10 mouse cellular contexts compared by ENCODE assay signal in genomic region chr9:48734725-48735465, GRCm38 (mm10).
A peak's percentile ranks its signal among the peaks of the same experiment; 100 is the strongest.
DNase-seq lines count a peak whose midpoint lies in the region; ATAC-seq and TF ChIP-seq lines count a peak whose summit lies in the region.
"Had no signal": no experiment of that assay in that cellular context is flagged by ENCODE, and none has a peak within 500 bp of the region (broad histone marks: within the 10 kb centered on the region; RNA-seq: fewer than 3 reads in every experiment).

No protein-coding gene starts in this region.

- H3K4me2 ChIP-seq in liver, postnatal 0 days (ENCODE audit: low read depth, low read length), result no peak overlapping the region
- H3K4me2 ChIP-seq in liver, embryonic 12.5 days, result no peak overlapping the region

- TF ChIP-seq CTCF in cerebellum, adult 2 months (IDR thresholded peaks at IDR 0.05; ENCODE audit: borderline replicate concordance, insufficient read depth, low read depth, low read length), result no peak
- TF ChIP-seq CTCF in liver, postnatal 0 days (IDR thresholded peaks at IDR 0.05; ENCODE audit: low read depth), result no peak
- TF ChIP-seq CTCF in small intestine, adult 2 months (IDR thresholded peaks at IDR 0.05; ENCODE audit: extremely low read depth, insufficient read length, insufficient replicate concordance, low read depth, low read length), result no peak

- H3K4me1 ChIP-seq in cerebellum, adult 2 months (ENCODE audit: control insufficient read depth, insufficient read depth, low read length), result peaks cover 27% of the 10 kb centered on the region
- peaks cover 14% of the 10 kb centered on the region for H3K4me1 ChIP-seq in liver, postnatal 0 days (ENCODE audit: insufficient read depth)
- 0 out of 2 replicates have a peak, but pooled peaks cover under 1% of the 10 kb centered on the region for H3K4me1 ChIP-seq in liver, embryonic 12.5 days
- peaks cover 98% of the 10 kb centered on the region for H3K4me1 ChIP-seq in limb, embryonic 10.5 days
- H3K4me1 ChIP-seq in small intestine, adult 2 months (ENCODE audit: control insufficient read depth, insufficient read depth, insufficient read length, low read length), result peaks cover 17% of the 10 kb centered on the region

- H3K9me3 ChIP-seq in liver, postnatal 0 days (ENCODE audit: low read length), result no peaks in the 10 kb centered on the region
- no peaks in the 10 kb centered on the region for H3K9me3 ChIP-seq in liver, embryonic 12.5 days (replicated peaks)
- H3K9me3 ChIP-seq in limb, embryonic 10.5 days (replicated peaks), result no peaks in the 10 kb centered on the region

- whole genome bisulfite sequencing in cerebellum, adult 2 months, result 95% methylated on average over 12 of the region's 12 CpGs
- 82% methylated on average over 12 of the region's 12 CpGs for WGBS in liver, postnatal 0 days (ENCODE audit: insufficient replicate concordance)
- WGBS in liver, embryonic 12.5 days (ENCODE audit: insufficient replicate concordance), result 78% methylated on average over 12 of the region's 12 CpGs
- 81% methylated on average over 12 of the region's 12 CpGs for WGBS in limb, embryonic 10.5 days
- 94% methylated on average over 12 of the region's 12 CpGs for WGBS in small intestine, adult 2 months

- H3K27ac ChIP-seq in cerebellum, adult 2 months (ENCODE audit: insufficient read depth, low read length), result peak overlapping the region; percentile 69; the same call in 1 of the 2 replicates
- H3K27ac ChIP-seq in liver, postnatal 0 days (ENCODE audit: low read depth), result peak overlapping the region; percentile 37
- H3K27ac ChIP-seq in liver, embryonic 12.5 days, result no peak overlapping the region
- H3K27ac ChIP-seq in limb, embryonic 10.5 days, result peak overlapping the region; percentile 56; the same call in 1 of the 2 replicates
- peak overlapping the region; percentile 71 for H3K27ac ChIP-seq in small intestine, adult 2 months (ENCODE audit: insufficient read depth, low read depth, low read length)

- TF ChIP-seq EP300 in liver, postnatal 0 days (IDR thresholded peaks at IDR 0.05; ENCODE audit: low read depth), result no peak

- no peaks in the 10 kb centered on the region for H3K27me3 ChIP-seq in cerebellum, adult 2 months (ENCODE audit: control insufficient read depth, insufficient read depth, low read length)
- no peaks in the 10 kb centered on the region for H3K27me3 ChIP-seq in liver, postnatal 0 days (ENCODE audit: insufficient read depth, low read length)
- 0 out of 2 replicates have a peak, but pooled peaks cover 19% of the 10 kb centered on the region for H3K27me3 ChIP-seq in liver, embryonic 12.5 days (replicated peaks)
- peaks cover 28% of the 10 kb centered on the region for H3K27me3 ChIP-seq in limb, embryonic 10.5 days (ENCODE audit: low read depth, poor library complexity, severe bottlenecking)
- H3K27me3 ChIP-seq in small intestine, adult 2 months (ENCODE audit: control insufficient read depth, insufficient read depth, low read length), result no peaks in the 10 kb centered on the region

- no peak overlapping the region for H3K9ac ChIP-seq in liver, postnatal 0 days (replicated peaks)
- H3K9ac ChIP-seq in liver, embryonic 12.5 days, result no peak overlapping the region

- H3K36me3 ChIP-seq in liver, postnatal 0 days (replicated peaks; ENCODE audit: insufficient read depth, low read length), result no peaks in the 10 kb centered on the region
- H3K36me3 ChIP-seq in liver, embryonic 12.5 days, result no peaks in the 10 kb centered on the region
- no peaks in the 10 kb centered on the region for H3K36me3 ChIP-seq in limb, embryonic 10.5 days
- H3K36me3 ChIP-seq in small intestine, adult 2 months (ENCODE audit: control insufficient read depth, insufficient read depth, low read length), result no peaks in the 10 kb centered on the region

- no peak for ATAC-seq in liver, postnatal 0 days
- ATAC-seq in liver, embryonic 12.5 days, result no peak

- no peak overlapping the region for H3K4me3 ChIP-seq in cerebellum, adult 2 months (replicated peaks; ENCODE audit: insufficient read depth, low read depth, low read length)
- H3K4me3 ChIP-seq in liver, postnatal 0 days (ENCODE audit: low read depth, low read length), result no peak overlapping the region
- H3K4me3 ChIP-seq in liver, embryonic 12.5 days, result no peak overlapping the region
- H3K4me3 ChIP-seq in limb, embryonic 10.5 days, result no peak overlapping the region
- H3K4me3 ChIP-seq in small intestine, adult 2 months (ENCODE audit: low read depth, low read length), result no peak overlapping the region

- intact Hi-C loops in gastrocnemius, postnatal 14 days (cut with DNase I; ENCODE audit: low total_unique reads), result loop anchor here (5.0 kb wide), 2 partner anchors 83 to 102 kb away; partner anchors contain the start of gene Zbtb16

- DNase-seq in cerebellum, adult 2 months, result no peak
- no peak for DNase-seq in cerebellum, adult 11 months
- no peak for DNase-seq in liver, postnatal 0 days
- DNase-seq in limb, embryonic 10.5 days (ENCODE audit: low spot score), result no peak
- no peak for DNase-seq in gastrocnemius, postnatal 14 days
- DNase-seq in layer of hippocampus, postnatal 14 days (ENCODE audit: low spot score in 2 of 2), result no peak
- DNase-seq: gastrocnemius, postnatal 36 days; lung, adult 18-20 months had no signal

- TF ChIP-seq POLR2A in cerebellum, adult 2 months (IDR thresholded peaks at IDR 0.05; ENCODE audit: borderline replicate concordance, insufficient read depth, low read length), result no peak
- no peak for TF ChIP-seq POLR2A in small intestine, adult 2 months (IDR thresholded peaks at IDR 0.05; ENCODE audit: low read depth, low read length)
